ENCODE assay signal across 31 mouse cellular contexts in the genomic region with DNA sequence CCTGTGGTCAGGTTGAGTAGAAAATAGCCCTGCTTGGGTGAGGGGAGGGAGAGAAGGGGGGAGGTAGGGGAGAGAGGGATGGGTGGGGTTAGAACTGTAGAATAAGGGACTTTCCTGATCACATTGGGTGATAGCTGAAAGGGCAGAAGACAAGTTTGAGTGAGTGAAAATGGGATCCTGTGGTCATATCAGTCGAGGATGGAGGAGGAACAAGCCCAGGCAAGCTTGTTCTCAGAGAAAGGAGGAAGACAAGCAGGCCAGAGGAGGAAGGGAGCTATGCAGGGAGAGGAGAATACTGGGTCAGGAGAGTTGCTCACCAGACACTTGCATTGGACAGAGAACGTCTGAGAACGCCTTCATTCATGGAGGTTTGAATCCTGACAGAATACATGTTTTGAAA.
"Had no signal": no experiment of that assay in that cellular context is flagged by ENCODE, and none has a peak within 500 bp of the region (broad histone marks: within the 10 kb centered on the region; RNA-seq: fewer than 3 reads in every experiment).

No protein-coding gene starts in this region.

- DNase-seq: left cerebral cortex, postnatal 4 days; liver; liver, embryonic 13.5 days; liver, postnatal 0 days; lung, adult 18-20 months; lung, adult 2 months; lung, embryonic 14.5 days; lung, postnatal 10 days; lung, postnatal 14 days; lung, postnatal 36 days; lung, postnatal 4 days; midbrain, embryonic 14.5 days had no signal

- H3K36me3 ChIP-seq: limb, embryonic 10.5 days; limb, embryonic 12.5 days; limb, embryonic 13.5 days; limb, embryonic 15.5 days; liver, embryonic 12.5 days; liver, embryonic 13.5 days; liver, embryonic 15.5 days; lung, embryonic 15.5 days; midbrain, embryonic 10.5 days; midbrain, embryonic 12.5 days; midbrain, embryonic 13.5 days; midbrain, embryonic 15.5 days had no signal

- H3K9me3 ChIP-seq: limb, embryonic 10.5 days; limb, embryonic 15.5 days; liver, embryonic 12.5 days; liver, embryonic 15.5 days; lung, embryonic 15.5 days; midbrain, embryonic 10.5 days; midbrain, embryonic 12.5 days; midbrain, embryonic 13.5 days; midbrain, embryonic 15.5 days had no signal

- H3K4me3 ChIP-seq: left cerebral cortex, adult 2 months; limb, embryonic 10.5 days; limb, embryonic 12.5 days; limb, embryonic 13.5 days; limb, embryonic 15.5 days; liver, embryonic 12.5 days; liver, embryonic 13.5 days; liver, embryonic 15.5 days; lung, embryonic 15.5 days; midbrain, embryonic 10.5 days; midbrain, embryonic 12.5 days; midbrain, embryonic 13.5 days; midbrain, embryonic 15.5 days; myocyte had no signal

- H3K4me1 ChIP-seq: limb, embryonic 13.5 days; limb, embryonic 15.5 days; liver, embryonic 12.5 days; liver, embryonic 13.5 days; liver, embryonic 15.5 days; midbrain, embryonic 10.5 days; midbrain, embryonic 15.5 days had no signal

- H3K4me2 ChIP-seq: limb, embryonic 12.5 days; limb, embryonic 13.5 days; limb, embryonic 15.5 days; liver, embryonic 11.5 days; liver, embryonic 12.5 days; liver, embryonic 13.5 days; liver, embryonic 15.5 days; lung, embryonic 14.5 days; lung, embryonic 15.5 days; midbrain, embryonic 11.5 days; midbrain, embryonic 12.5 days; midbrain, embryonic 13.5 days; midbrain, embryonic 15.5 days had no signal

- H3K27me3 ChIP-seq: limb, embryonic 12.5 days; limb, embryonic 13.5 days; limb, embryonic 15.5 days; liver, embryonic 12.5 days; liver, embryonic 13.5 days; liver, embryonic 15.5 days; lung, embryonic 15.5 days; midbrain, embryonic 12.5 days; midbrain, embryonic 13.5 days; midbrain, embryonic 15.5 days had no signal

- H3K9ac ChIP-seq: limb, embryonic 12.5 days; limb, embryonic 13.5 days; limb, embryonic 15.5 days; liver, embryonic 12.5 days; liver, embryonic 13.5 days; liver, embryonic 14.5 days; liver, embryonic 15.5 days; liver, postnatal 0 days; lung, embryonic 14.5 days; lung, embryonic 15.5 days; midbrain, embryonic 12.5 days; midbrain, embryonic 13.5 days; midbrain, embryonic 15.5 days had no signal

- ATAC-seq: liver, embryonic 12.5 days; liver, postnatal 0 days; lung, postnatal 0 days; midbrain, embryonic 13.5 days; midbrain, embryonic 15.5 days; midbrain, embryonic 16.5 days had no signal

- H3K27ac ChIP-seq: left cerebral cortex, adult 2 months; limb, embryonic 10.5 days; limb, embryonic 12.5 days; limb, embryonic 13.5 days; limb, embryonic 15.5 days; liver, embryonic 12.5 days; liver, embryonic 13.5 days; liver, embryonic 14.5 days; liver, embryonic 15.5 days; lung, embryonic 15.5 days; macrophage; midbrain, embryonic 10.5 days; midbrain, embryonic 12.5 days; midbrain, embryonic 13.5 days; midbrain, embryonic 15.5 days had no signal
